ENCODE assay signal across 17 mouse cellular contexts in genomic region chr14:103079209-103079977, GRCm38 (mm10). TPM values are rescaled to one million over a fixed set of nuclear protein-coding genes. Genes with fewer than 3 reads are reported as not detected.
DNase-seq lines count a peak whose midpoint lies in the region; ATAC-seq lines count a peak whose summit lies in the region.
"Had no signal": no experiment of that assay in that cellular context is flagged by ENCODE, and none has a peak within 500 bp of the region (broad histone marks: within the 10 kb centered on the region; RNA-seq: fewer than 3 reads in every experiment).

No protein-coding gene starts in this region.

- H3K36me3 ChIP-seq in hindbrain, embryonic 15.5 days = peaks cover 16% of the 10 kb centered on the region
- H3K36me3 ChIP-seq in hindbrain, embryonic 11.5 days (ENCODE audit: control insufficient read depth, insufficient read depth, low read length) = 0 out of 2 replicates have a peak, but pooled peaks cover 2% of the 10 kb centered on the region
- peaks cover 45% of the 10 kb centered on the region for H3K36me3 ChIP-seq in neural tube, embryonic 13.5 days

- H3K27ac ChIP-seq in hindbrain, embryonic 15.5 days (replicated peaks) = no peak overlapping the region
- H3K27ac ChIP-seq in hindbrain, embryonic 11.5 days (ENCODE audit: low read depth, low read length) = no peak overlapping the region
- no peak overlapping the region for H3K27ac ChIP-seq in neural tube, embryonic 13.5 days (replicated peaks)
- H3K27ac ChIP-seq: left cerebral cortex, adult 2 months; lung, embryonic 15.5 days; midbrain, embryonic 12.5 days had no signal

- no peaks in the 10 kb centered on the region for H3K4me1 ChIP-seq in hindbrain, embryonic 15.5 days (replicated peaks)
- no peaks in the 10 kb centered on the region for H3K4me1 ChIP-seq in hindbrain, embryonic 11.5 days (replicated peaks; ENCODE audit: control insufficient read depth, insufficient read depth, low read length)
- H3K4me1 ChIP-seq in neural tube, embryonic 13.5 days (replicated peaks) = peaks cover 4% of the 10 kb centered on the region; the same call in 1 of the 2 replicates
- H3K4me1 ChIP-seq: lung, embryonic 15.5 days; midbrain, embryonic 12.5 days had no signal

- WGBS in hindbrain, embryonic 15.5 days = 73% methylated on average over 9 of the region's 9 CpGs
- 89% methylated on average over 9 of the region's 9 CpGs for WGBS in hindbrain, embryonic 11.5 days
- WGBS in neural tube, embryonic 13.5 days = 75% methylated on average over 9 of the region's 9 CpGs

- no peaks in the 10 kb centered on the region for H3K27me3 ChIP-seq in hindbrain, embryonic 15.5 days
- H3K27me3 ChIP-seq in hindbrain, embryonic 11.5 days (ENCODE audit: control insufficient read depth, insufficient read depth, low read length) = no peaks in the 10 kb centered on the region
- H3K27me3 ChIP-seq in neural tube, embryonic 13.5 days = no peaks in the 10 kb centered on the region
- H3K27me3 ChIP-seq: lung, embryonic 15.5 days; midbrain, embryonic 12.5 days had no signal

- H3K4me2 ChIP-seq in hindbrain, embryonic 15.5 days = no peak overlapping the region
- no peak overlapping the region for H3K4me2 ChIP-seq in hindbrain, embryonic 11.5 days (replicated peaks; ENCODE audit: low read depth, low read length)
- no peak overlapping the region for H3K4me2 ChIP-seq in neural tube, embryonic 13.5 days
- H3K4me2 ChIP-seq: lung, embryonic 15.5 days; midbrain, embryonic 12.5 days had no signal

- peak; percentile 69; the same call in 1 of the 2 replicates for ATAC-seq in hindbrain, embryonic 15.5 days (ENCODE audit: low FRiP score, low read depth)
- ATAC-seq in hindbrain, embryonic 11.5 days (ENCODE audit: low FRiP score) = no peak
- ATAC-seq in neural tube, embryonic 13.5 days (ENCODE audit: low read depth) = peak; percentile 36; the same call in 1 of the 2 replicates
- ATAC-seq: CD4-positive, CD25-positive, alpha-beta regulatory T cell, adult 4 months; Patski had no signal

- H3K4me3 ChIP-seq in hindbrain, embryonic 15.5 days = no peak overlapping the region
- H3K4me3 ChIP-seq in hindbrain, embryonic 11.5 days (ENCODE audit: low read depth, low read length) = no peak overlapping the region
- H3K4me3 ChIP-seq in neural tube, embryonic 13.5 days = no peak overlapping the region
- H3K4me3 ChIP-seq: left cerebral cortex, adult 2 months; lung, embryonic 15.5 days; midbrain, embryonic 12.5 days had no signal

- H3K9ac ChIP-seq in hindbrain, embryonic 15.5 days = no peak overlapping the region
- no peak overlapping the region for H3K9ac ChIP-seq in hindbrain, embryonic 11.5 days (ENCODE audit: low read depth, low read length)
- no peak overlapping the region for H3K9ac ChIP-seq in neural tube, embryonic 13.5 days
- H3K9ac ChIP-seq: lung, embryonic 15.5 days; midbrain, embryonic 12.5 days had no signal

- H3K9me3 ChIP-seq in hindbrain, embryonic 15.5 days = no peaks in the 10 kb centered on the region
- H3K9me3 ChIP-seq in hindbrain, embryonic 11.5 days (ENCODE audit: control insufficient read depth, low read length) = no peaks in the 10 kb centered on the region
- no peaks in the 10 kb centered on the region for H3K9me3 ChIP-seq in neural tube, embryonic 13.5 days
- H3K9me3 ChIP-seq: lung, embryonic 15.5 days; midbrain, embryonic 12.5 days had no signal

- DNase-seq in hindbrain, embryonic 11.5 days (ENCODE audit: low spot score) = no peak
- no peak for DNase-seq in neural tube, embryonic 10.5 days (ENCODE audit: extremely low spot score, low spot score)
- peak; percentile 87 to 89 for DNase-seq in cerebellum, postnatal 25 days
- DNase-seq in yolk sac, embryonic 10.5 days (ENCODE audit: low spot score) = no peak
- no peak for DNase-seq in kidney, adult 9 months
- DNase-seq: adrenal gland, adult 8-10 months; gastrocnemius, postnatal 25 days; thymus, adult 2 months had no signal

RNA-seq across cellular contexts. Expression of gene Cln5, which starts 9.4 kb away (rescaled TPM):
- polyA plus RNA-seq in hindbrain, embryonic 15.5 days (2015; fragmentation: Nextera tagmentation; extraction: Ambion mirVana) = 13.6 and 13.7 TPM in 2 replicates
- 29.3 and 32.2 TPM in 2 replicates for polyA plus RNA-seq in hindbrain, embryonic 11.5 days (2014; fragmentation: Nextera tagmentation; extraction: Ambion mirVana)
- polyA plus RNA-seq in neural tube, embryonic 13.5 days (2015; fragmentation: Nextera tagmentation; extraction: Ambion mirVana) = 16.2 and 18.1 TPM in 2 replicates

RNA-seq across cellular contexts. Expression of gene Fbxl3, which starts 20.0 kb away (rescaled TPM):
- 21.5 and 23.0 TPM in 2 replicates for polyA plus RNA-seq in hindbrain, embryonic 15.5 days (2015; fragmentation: Nextera tagmentation; extraction: Ambion mirVana)
- polyA plus RNA-seq in hindbrain, embryonic 11.5 days (2014; fragmentation: Nextera tagmentation; extraction: Ambion mirVana) = 25.7 and 30.9 TPM in 2 replicates
- 25.0 and 26.5 TPM in 2 replicates for polyA plus RNA-seq in neural tube, embryonic 13.5 days (2015; fragmentation: Nextera tagmentation; extraction: Ambion mirVana)

RNA-seq across cellular contexts. Expression of gene Acod1, which starts 32.6 kb away (rescaled TPM):
- 0.20 TPM in 1 of 2 replicates, not detected in the other for polyA plus RNA-seq in hindbrain, embryonic 15.5 days (2015; fragmentation: Nextera tagmentation; extraction: Ambion mirVana)
- not detected in 2 replicates for polyA plus RNA-seq in hindbrain, embryonic 11.5 days (2014; fragmentation: Nextera tagmentation; extraction: Ambion mirVana)
- polyA plus RNA-seq in neural tube, embryonic 13.5 days (2015; fragmentation: Nextera tagmentation; extraction: Ambion mirVana) = not detected in 2 replicates
- polyA plus RNA-seq: heart, embryonic 16.5 days; kidney, embryonic 16.5 days; lung, embryonic 15.5 days; midbrain, embryonic 12.5 days had no signal

Comparison
In these comparisons a context has a peak if more than half of its experiments do, and no peak if none do; other contexts are left out.
1. DNase-seq: peak in cerebellum, postnatal 25 days (2 of 2); none in hindbrain, embryonic 11.5 days (single experiment), neural tube, embryonic 10.5 days (single experiment), yolk sac, embryonic 10.5 days (single experiment) and kidney, adult 9 months (single experiment).